Mouse (Mus musculus): ENCODE measurements at regions not wholly inside any gene's neighbourhood (a gene's known extent, or its start where the extent isn't known, plus 50 kb on each side); places are given as distances from the start of the nearest gene placed in this dataset.

DNA sequence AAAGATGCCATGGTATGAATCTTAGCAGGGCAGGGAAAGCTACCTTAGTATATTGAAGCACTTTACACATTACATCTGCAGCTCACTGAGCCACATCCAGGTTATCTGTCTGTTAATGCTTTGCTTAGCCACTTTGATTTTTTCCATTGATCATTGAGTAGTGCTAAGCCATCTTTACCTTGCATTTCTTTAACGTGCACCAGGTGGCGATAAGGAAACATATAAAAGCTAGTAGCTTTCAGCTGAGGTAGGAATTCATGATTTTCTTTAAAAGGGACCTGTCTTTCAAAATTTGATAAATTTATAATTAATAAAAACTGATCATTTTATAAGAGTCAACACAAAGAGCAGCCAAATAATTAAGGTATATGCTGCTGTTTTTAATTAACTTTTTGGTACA lies 426.3 kb upstream of the Tpk1 start:
- H3K4me3 ChIP-seq: no peak overlapping the region
- H3K4me1 ChIP-seq (ENCODE audit: control insufficient read depth, insufficient read depth, low read length): no peaks in the 10 kb centered on the region
- 42% methylated on average over 2 of the region's 2 CpGs for WGBS
- no peak for DNase-seq
- H3K79me2 ChIP-seq (replicated peaks; ENCODE audit: control insufficient read depth, insufficient read depth, low read length): no peaks in the 10 kb centered on the region
- intact Hi-C loops (cut with DNase I): loop anchor here (5.0 kb wide), 1 partner anchor 935 kb away; no protein-coding TSS in a partner anchor
- no peaks in the 10 kb centered on the region for H3K27me3 ChIP-seq (ENCODE audit: control insufficient read depth, insufficient read depth, low read length)
- TF ChIP-seq POLR2A (IDR thresholded peaks at IDR 0.05; ENCODE audit: insufficient read depth, low read depth, low read length): no peak
- peak; percentile 23; the same call in 1 of the 2 replicates for TF ChIP-seq CTCF (IDR thresholded peaks at IDR 0.05)
- TF ChIP-seq EP300 (IDR thresholded peaks at IDR 0.05; ENCODE audit: insufficient read depth, low read depth, low read length): no peak
- H3K36me3 ChIP-seq (ENCODE audit: control insufficient read depth, insufficient read depth, low read length): no peaks in the 10 kb centered on the region
- H3K27ac ChIP-seq: no peak overlapping the region
- no peak overlapping the region for H3K9ac ChIP-seq (ENCODE audit: low read depth, low read length)

GRCm38 (mm10) chr6:44081922-44082552 lies 416.0 kb upstream of the Tpk1 start:
- 87% methylated on average over 2 of the region's 2 CpGs for WGBS
- intact Hi-C loops (cut with DNase I): no loop called here
- H3K4me1 ChIP-seq (ENCODE audit: control insufficient read depth, insufficient read depth, low read length): no peaks in the 10 kb centered on the region
- H3K79me2 ChIP-seq (replicated peaks; ENCODE audit: control insufficient read depth, insufficient read depth, low read length): no peaks in the 10 kb centered on the region
- no peak for TF ChIP-seq EP300 (IDR thresholded peaks at IDR 0.05; ENCODE audit: insufficient read depth, low read depth, low read length)
- no peak for TF ChIP-seq CTCF (IDR thresholded peaks at IDR 0.05)
- TF ChIP-seq POLR2A (IDR thresholded peaks at IDR 0.05; ENCODE audit: insufficient read depth, low read depth, low read length): no peak
- H3K9ac ChIP-seq (ENCODE audit: low read depth, low read length): no peak overlapping the region
- no peaks in the 10 kb centered on the region for H3K36me3 ChIP-seq (ENCODE audit: control insufficient read depth, insufficient read depth, low read length)
- no peak for DNase-seq
- H3K27ac ChIP-seq: no peak overlapping the region
- no peaks in the 10 kb centered on the region for H3K27me3 ChIP-seq (ENCODE audit: control insufficient read depth, insufficient read depth, low read length)
- H3K4me3 ChIP-seq: no peak overlapping the region

- 73% methylated on average over 1 of the region's 1 CpGs for WGBS
- no peaks in the 10 kb centered on the region for H3K36me3 ChIP-seq (ENCODE audit: control insufficient read depth, insufficient read depth, low read length)
- H3K79me2 ChIP-seq (replicated peaks; ENCODE audit: control insufficient read depth, insufficient read depth, low read length): no peaks in the 10 kb centered on the region
- H3K9ac ChIP-seq (ENCODE audit: low read depth, low read length): no peak overlapping the region
- no peaks in the 10 kb centered on the region for H3K27me3 ChIP-seq (ENCODE audit: control insufficient read depth, insufficient read depth, low read length)
- no peak overlapping the region for H3K4me3 ChIP-seq
- H3K4me1 ChIP-seq (ENCODE audit: control insufficient read depth, insufficient read depth, low read length): no peaks in the 10 kb centered on the region
- H3K27ac ChIP-seq: no peak overlapping the region
- intact Hi-C loops (cut with DNase I): no loop called here
- no peak for DNase-seq
- TF ChIP-seq POLR2A (IDR thresholded peaks at IDR 0.05; ENCODE audit: insufficient read depth, low read depth, low read length) (no peak), EP300 (IDR thresholded peaks at IDR 0.05; ENCODE audit: insufficient read depth, low read depth, low read length) (no peak), CTCF (IDR thresholded peaks at IDR 0.05) (no peak)
Observed at GRCm38 (mm10) chr6:44073124-44073523, 407.0 kb upstream of the Tpk1 start.

DNA sequence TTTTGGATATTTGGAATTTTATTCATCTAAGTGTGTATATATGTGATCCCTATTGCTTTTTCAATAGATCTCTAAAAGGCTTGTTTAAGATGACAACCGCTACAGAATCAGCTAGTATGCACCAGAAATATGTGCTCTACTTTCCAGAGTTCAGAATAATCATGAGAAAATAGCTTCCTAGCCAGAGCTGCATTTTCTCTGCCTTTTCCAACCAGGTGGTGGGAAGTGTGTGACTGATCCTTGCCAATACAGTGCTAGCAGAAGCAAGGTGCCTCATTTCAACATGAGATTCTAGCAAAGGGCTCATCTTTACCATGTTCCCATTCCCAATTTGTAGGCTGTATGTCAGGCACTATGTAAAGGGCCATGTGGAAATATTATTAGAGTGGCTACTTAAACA lies 401.8 kb upstream of the Tpk1 start:
- no peak overlapping the region for H3K9ac ChIP-seq (ENCODE audit: low read depth, low read length)
- no peak for TF ChIP-seq EP300 (IDR thresholded peaks at IDR 0.05; ENCODE audit: insufficient read depth, low read depth, low read length)
- TF ChIP-seq POLR2A (IDR thresholded peaks at IDR 0.05; ENCODE audit: insufficient read depth, low read depth, low read length): no peak
- TF ChIP-seq CTCF (IDR thresholded peaks at IDR 0.05): no peak
- H3K4me3 ChIP-seq: no peak overlapping the region
- no peaks in the 10 kb centered on the region for H3K4me1 ChIP-seq (ENCODE audit: control insufficient read depth, insufficient read depth, low read length)
- no peak for DNase-seq
- H3K27ac ChIP-seq: no peak overlapping the region
- H3K36me3 ChIP-seq (ENCODE audit: control insufficient read depth, insufficient read depth, low read length): no peaks in the 10 kb centered on the region
- WGBS: 75% methylated on average over 1 of the region's 1 CpGs
- intact Hi-C loops (cut with DNase I): no loop called here
- H3K27me3 ChIP-seq (ENCODE audit: control insufficient read depth, insufficient read depth, low read length): no peaks in the 10 kb centered on the region
- H3K79me2 ChIP-seq (replicated peaks; ENCODE audit: control insufficient read depth, insufficient read depth, low read length): no peaks in the 10 kb centered on the region

Data from heart, adult 2 months (tissue).